Mouse (Mus musculus): ENCODE measurements around the gene Ptpn13.

GRCm38 (mm10) chr5:103376354-103377295, 48.4 kb upstream of the Ptpn13 start:
- no peak for TF ChIP-seq CTCF (IDR thresholded peaks at IDR 0.05; ENCODE audit: low read depth, low read length)
- no peak for TF ChIP-seq POLR2A (IDR thresholded peaks at IDR 0.05; ENCODE audit: borderline replicate concordance, low read depth, low read length)

Measured in bone marrow macrophage, adult 2 months (primary cell).